Mouse (Mus musculus): ENCODE measurements around the gene Pin1.
"Not testable (repeated sequence)": the region's sequence is repeated elsewhere in the genome, so short reads cannot be mapped to it uniquely, and the experiment has no call there.

Pin1 gene

GRCm38 (mm10) chr9:20662874-20663273 is 11.0 kb downstream of the Pin1 start:
- DNase-seq: peak; percentile 40

DNA sequence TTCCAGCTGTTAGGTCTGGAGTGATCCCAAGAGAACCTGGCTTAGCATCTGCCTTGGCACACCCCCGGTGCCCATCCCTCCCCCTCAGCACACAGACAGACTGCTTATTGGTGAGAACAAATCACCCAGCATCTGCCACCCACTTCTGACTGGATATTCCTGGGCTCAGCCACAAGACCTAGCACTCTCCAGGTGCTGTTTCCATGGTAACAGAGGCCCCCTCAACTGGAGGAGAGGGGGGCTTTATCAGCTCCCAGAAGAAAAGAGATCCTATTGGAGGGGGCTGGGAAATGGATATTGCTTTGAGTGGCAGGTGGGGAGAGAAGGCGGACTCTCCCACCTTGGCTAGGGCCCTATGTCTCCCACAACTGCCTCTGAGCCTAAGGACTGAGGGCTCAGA is 12.1 kb downstream of the Pin1 start:
- DNase-seq: no peak

DNA sequence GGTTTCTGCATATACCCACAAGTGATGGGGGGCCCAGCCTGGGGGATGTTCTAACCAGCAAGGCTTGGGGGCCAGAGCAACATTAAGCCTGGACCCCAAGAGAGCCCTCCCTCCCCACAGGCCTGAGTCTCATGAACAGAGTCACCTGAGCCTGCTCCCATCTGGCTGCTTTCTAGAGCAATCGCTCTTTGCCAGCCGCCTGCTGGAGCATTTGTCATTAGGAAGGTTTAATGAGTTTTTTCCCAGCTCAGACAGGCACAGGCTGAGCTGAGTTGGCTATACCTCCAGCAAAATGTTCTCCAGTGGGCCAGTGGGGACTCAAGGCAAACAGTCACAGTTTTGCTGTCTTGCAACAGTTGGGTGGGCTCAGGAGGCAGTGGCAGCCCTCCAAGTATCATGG is 12.5 kb downstream of the Pin1 start:
- DNase-seq: no peak

- no peak for DNase-seq
These were observed 13.2 kb downstream of the Pin1 start for GRCm38 (mm10) chr9:20664982-20665637.

- peak; percentile 64 for DNase-seq
These were observed 14.0 kb downstream of the Pin1 start for GRCm38 (mm10) chr9:20665925-20666324.

- DNase-seq: no peak
These were observed 14.7 kb downstream of the Pin1 start for GRCm38 (mm10) chr9:20666510-20667034.

- DNase-seq: no peak
These were observed 16.2 kb downstream of the Pin1 start for GRCm38 (mm10) chr9:20668065-20668464.

GRCm38 (mm10) chr9:20672047-20672446 is 20.2 kb downstream of the Pin1 start:
- no peak for DNase-seq

DNA sequence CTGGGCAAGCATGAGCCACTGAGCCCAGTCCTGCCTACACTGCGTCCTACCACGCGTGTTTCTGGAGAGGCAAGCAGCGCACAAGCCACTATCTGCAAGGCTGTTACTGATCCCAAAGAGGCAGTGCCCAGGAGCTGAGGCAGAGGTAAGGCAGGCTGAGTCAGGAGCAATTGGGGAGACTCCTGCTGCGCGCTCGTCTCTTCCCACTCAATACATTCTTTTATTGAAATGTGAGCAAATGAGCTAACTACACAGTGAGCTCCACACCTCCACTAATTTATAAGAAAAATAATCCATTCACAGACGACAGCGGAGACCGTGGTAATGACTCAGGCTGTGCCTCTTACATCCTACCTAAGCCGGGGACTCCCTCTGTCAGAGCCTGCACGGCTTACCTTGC is 26.0 kb downstream of the Pin1 start:
- no peak for DNase-seq

- DNase-seq: no peak
These were observed 28.6 kb downstream of the Pin1 start for GRCm38 (mm10) chr9:20680378-20680958.

- no peak for DNase-seq
These were observed 29.9 kb downstream of the Pin1 start for GRCm38 (mm10) chr9:20681546-20682388.

DNA sequence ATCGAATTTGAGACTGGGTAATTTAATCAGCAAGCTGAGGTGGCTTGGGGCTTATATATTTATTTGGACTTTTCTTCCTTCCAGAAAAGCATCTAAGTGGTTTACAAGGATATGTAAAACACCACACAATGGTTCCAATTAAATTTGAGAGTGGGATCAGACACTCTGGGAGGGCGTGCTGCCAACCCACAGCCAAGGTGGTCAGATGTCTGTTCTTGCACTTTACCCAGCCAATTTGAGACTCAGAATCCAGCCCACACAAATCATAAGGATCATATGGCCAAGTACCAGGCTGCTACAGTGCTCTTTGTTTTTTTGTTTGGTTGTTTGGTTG is 30.5 kb downstream of the Pin1 start:
- DNase-seq: no peak

- DNase-seq: no peak
These were observed 33.4 kb downstream of the Pin1 start for GRCm38 (mm10) chr9:20685081-20685861.

DNA sequence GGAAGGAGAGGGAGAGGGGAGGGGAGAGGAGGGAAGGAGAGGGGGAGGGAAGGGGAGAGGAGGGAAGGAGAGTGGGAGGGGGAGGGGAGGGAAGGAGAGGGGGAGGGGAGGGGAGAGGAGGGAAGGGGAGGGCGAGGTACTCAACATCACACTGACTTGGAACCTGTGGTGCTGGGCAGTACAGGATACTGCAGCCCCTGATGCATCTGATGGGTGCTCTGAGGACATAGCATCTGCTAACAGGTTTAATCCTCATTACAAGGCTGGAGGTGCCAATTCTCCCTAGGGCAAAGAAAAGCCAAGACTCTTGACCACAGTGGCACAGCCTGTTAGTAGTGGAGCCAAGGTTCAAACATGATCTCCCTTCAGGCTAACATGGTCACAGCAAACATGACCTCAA is 37.5 kb downstream of the Pin1 start:
- no peak for DNase-seq

DNA sequence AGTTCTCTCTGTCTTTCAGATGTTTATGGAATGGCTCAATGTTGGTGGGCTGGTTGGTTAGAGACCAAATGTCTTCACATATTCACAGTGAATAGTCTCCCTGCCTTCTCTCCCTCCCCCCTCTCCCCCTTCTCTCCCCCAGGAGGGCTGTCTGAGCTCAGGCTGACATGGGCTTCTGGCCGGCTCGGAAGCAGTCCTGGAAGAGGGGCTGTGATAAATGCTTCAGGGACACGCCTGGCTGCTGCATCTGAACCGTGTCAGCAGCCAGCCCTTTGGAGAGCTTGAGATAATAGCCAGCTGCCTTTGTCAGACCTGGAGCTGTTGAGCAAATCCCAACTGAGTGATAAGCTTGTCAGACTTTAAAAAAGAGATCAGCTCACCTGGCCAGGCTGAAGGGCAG is 38.0 kb downstream of the Pin1 start:
- peak; percentile 51 for DNase-seq

DNA sequence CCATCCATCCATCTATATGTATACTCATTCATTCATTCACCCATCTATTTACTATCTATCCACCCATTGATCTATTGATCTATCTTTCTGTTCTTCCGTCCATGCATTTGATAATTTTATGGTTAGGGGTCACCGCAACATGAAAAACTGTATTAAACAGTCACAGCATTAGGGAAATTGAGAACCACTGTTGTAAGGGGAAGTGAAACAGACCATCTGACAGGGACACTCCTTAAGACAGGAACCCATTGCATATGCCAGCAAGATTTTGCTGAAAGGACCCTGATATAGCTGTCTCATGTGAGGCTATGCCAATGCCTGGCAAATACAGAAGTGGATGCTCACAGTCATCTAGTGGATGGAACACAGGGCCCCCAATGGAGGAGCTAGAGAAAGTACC is 38.6 kb downstream of the Pin1 start:
- DNase-seq: not testable (repeated sequence)

- no peak for DNase-seq
These were observed 41.0 kb downstream of the Pin1 start for GRCm38 (mm10) chr9:20692863-20693262.

DNA sequence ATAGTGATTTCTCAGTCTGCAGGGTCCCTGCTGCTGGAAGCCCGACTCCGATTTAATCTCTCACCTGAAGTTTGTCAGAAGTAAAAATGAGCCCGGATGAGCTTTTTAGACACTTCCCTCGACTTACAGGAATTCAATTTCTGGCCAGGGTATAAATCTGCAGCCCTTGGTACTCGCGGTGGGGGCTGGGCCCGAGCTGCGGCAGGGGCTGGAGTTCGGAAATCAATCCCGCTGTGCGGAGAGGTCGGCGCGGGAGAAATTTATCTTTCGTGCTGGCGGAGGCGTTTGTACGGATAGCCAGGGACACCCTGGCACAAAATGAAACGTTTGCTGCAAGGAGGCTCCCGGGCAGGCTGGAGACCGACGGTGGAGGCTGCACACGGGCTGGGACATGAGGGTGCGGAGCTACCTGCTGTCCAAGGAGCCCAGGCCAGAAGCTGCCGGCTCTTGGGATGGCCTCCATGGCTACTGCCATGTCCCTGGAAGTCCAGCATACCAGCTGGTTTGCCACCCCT is 42.9 kb downstream of the Pin1 start:
- peak; percentile 49 for DNase-seq

DNA sequence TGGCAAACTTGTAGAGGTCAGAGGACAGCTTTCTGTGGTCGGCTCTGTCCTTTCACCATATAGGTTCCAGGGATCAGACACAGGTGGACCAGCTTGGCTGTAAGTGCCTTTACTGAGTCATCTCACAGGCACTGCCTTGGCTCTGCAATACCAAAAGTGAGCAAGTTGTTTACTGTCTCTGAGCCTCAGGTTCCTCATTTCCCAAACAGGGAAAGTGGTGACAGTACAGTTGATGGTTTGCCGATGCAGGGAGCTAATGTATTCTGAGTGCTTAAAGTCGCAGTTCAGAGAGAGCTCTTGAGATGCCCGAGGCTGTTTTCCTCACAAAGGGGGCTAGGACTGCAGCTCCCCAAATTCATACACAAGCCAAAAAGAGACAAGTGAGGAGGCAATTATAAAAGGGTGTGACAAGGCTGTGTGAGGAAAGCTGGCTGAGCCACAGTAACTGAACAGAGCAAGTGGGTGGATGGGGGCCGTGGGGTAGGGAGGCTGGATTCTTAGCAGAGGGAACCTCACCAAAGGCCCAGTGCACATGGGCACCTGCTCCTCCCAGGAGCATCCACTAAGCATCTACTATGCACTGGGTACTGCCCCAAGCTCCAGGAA is 44.3 kb downstream of the Pin1 start:
- no peak for DNase-seq

GRCm38 (mm10) chr9:20697466-20697865 is 45.6 kb downstream of the Pin1 start:
- peak; percentile 78 for DNase-seq

DNA sequence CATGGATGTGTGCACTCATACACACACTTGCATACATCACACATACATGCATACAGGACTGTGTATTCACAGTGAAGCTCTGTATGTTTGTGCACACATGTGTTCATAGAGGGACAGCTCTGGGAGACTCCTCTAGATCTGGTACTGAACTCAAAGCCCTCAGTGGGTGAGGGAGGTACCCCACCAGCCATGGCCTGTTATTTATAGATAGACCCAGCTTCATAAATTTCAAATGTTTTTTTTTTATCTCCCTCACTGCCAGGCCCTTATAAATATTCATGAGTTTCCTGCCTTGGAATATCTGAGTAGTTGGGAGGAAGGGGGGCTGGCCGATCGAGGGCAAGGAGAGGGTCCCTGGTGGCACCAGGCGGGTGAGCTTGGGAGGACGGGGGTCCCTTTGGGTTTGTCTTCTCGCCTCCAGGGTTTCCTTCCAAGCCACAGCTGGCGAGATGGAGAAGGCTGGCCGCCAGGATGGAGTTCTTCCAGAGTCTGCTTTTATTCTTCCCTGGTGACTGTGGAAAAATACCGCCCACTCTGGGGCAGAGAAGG is 52.0 kb downstream of the Pin1 start:
- DNase-seq: peak; percentile 45

- DNase-seq: no peak
These were observed 53.5 kb downstream of the Pin1 start for GRCm38 (mm10) chr9:20705420-20705819.
